Mouse (Mus musculus) olfactory bulb, adult 2 months (tissue): ENCODE measurements around the gene Omd.

ENCODE experiments used
- CTCF ChIP-seq: fragments of 200-500 bp; IDR thresholded peaks from 2 replicates; pipeline ENCODE4 v1.5.1; 2012; ENCODE audit warnings: low read depth, mild to moderate bottlenecking, low read length, moderate library complexity; ENCODE audit not compliant: insufficient read depth
- POLR2A ChIP-seq: fragments of 200-500 bp; IDR thresholded peaks from 2 replicates; pipeline ENCODE4 v1.6.1; 2012; ENCODE audit warnings: mild to moderate bottlenecking, low read depth, low read length, moderate library complexity; ENCODE audit not compliant: insufficient read depth

DNA sequence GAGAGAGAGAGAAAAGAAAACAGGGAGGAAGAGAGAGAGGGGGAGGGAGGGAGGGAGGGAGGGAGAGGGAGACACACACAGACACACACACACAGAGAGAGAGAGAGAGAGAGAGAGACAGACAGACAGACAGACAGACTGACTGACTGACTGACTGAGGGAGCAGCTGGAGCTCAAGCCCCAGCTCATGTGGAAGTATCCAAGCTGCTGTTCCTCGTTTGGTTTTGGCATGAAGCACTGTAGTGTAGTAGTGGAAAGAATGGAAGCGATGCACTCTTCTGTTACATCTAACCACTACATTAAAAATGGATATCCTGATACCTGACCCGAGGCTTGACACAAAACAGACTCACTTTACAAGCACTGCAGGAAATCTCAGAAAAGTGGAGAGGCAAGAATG lies 36.6 kb upstream of the Omd start:
- no peak for TF ChIP-seq CTCF
- no peak for TF ChIP-seq POLR2A
